8 mouse cellular contexts compared by ENCODE assay signal in genomic region chr4:136134418-136134977, GRCm38 (mm10). TPM values are rescaled to one million over a fixed set of nuclear protein-coding genes. Genes with fewer than 3 reads are reported as not detected.
DNase-seq lines count a peak whose midpoint lies in the region; ATAC-seq and TF ChIP-seq lines count a peak whose summit lies in the region.

No protein-coding gene starts in this region.

- H3K27me3 ChIP-seq in cerebellum, adult 2 months (ENCODE audit: control insufficient read depth, insufficient read depth, low read length), result peaks cover 2% of the 10 kb centered on the region; the same call in 1 of the 2 replicates
- H3K27me3 ChIP-seq in heart, embryonic 15.5 days, result no peaks in the 10 kb centered on the region
- H3K27me3 ChIP-seq in liver, embryonic 15.5 days, result peaks cover 88% of the 10 kb centered on the region
- no peaks in the 10 kb centered on the region for H3K27me3 ChIP-seq in stomach, postnatal 0 days (ENCODE audit: control insufficient read depth, insufficient read depth, low read length)

- ATAC-seq in heart, embryonic 15.5 days (replicated peaks; ENCODE audit: insufficient number of reproducible peaks, insufficient read depth, low FRiP score, low read depth), result no peak
- no peak for ATAC-seq in liver, embryonic 15.5 days (ENCODE audit: insufficient read depth)
- ATAC-seq in stomach, postnatal 0 days (ENCODE audit: low FRiP score, low TSS enrichment), result no peak; the same call in 1 of the 2 replicates

- no peak for TF ChIP-seq EP300 in stomach, postnatal 0 days (optimal IDR thresholded peaks at IDR 0.05)

- H3K9me3 ChIP-seq in heart, embryonic 15.5 days (replicated peaks), result no peaks in the 10 kb centered on the region
- H3K9me3 ChIP-seq in liver, embryonic 15.5 days (replicated peaks), result no peaks in the 10 kb centered on the region
- no peaks in the 10 kb centered on the region for H3K9me3 ChIP-seq in stomach, postnatal 0 days (ENCODE audit: control insufficient read depth, low read length)

- H3K27ac ChIP-seq in cerebellum, adult 2 months (ENCODE audit: insufficient read depth, low read length), result peak overlapping the region; percentile 33; the same call in 1 of the 2 replicates
- H3K27ac ChIP-seq in heart, embryonic 15.5 days, result peak overlapping the region; percentile 93
- H3K27ac ChIP-seq in liver, embryonic 15.5 days (replicated peaks), result peak overlapping the region; percentile 24
- H3K27ac ChIP-seq in stomach, postnatal 0 days (replicated peaks), result peak overlapping the region; percentile 93

- WGBS in cerebellum, adult 2 months, result 5% methylated on average over 15 of the region's 15 CpGs
- under 1% methylated on average over 15 of the region's 15 CpGs for WGBS in heart, embryonic 15.5 days
- under 1% methylated on average over 15 of the region's 15 CpGs for WGBS in liver, embryonic 15.5 days (ENCODE audit: insufficient replicate concordance)
- WGBS in stomach, postnatal 0 days, result 4% methylated on average over 15 of the region's 15 CpGs

- no peaks in the 10 kb centered on the region for H3K36me3 ChIP-seq in heart, embryonic 15.5 days
- H3K36me3 ChIP-seq in liver, embryonic 15.5 days (replicated peaks), result no peaks in the 10 kb centered on the region
- H3K36me3 ChIP-seq in stomach, postnatal 0 days (ENCODE audit: control insufficient read depth, insufficient read depth, low read length), result no peaks in the 10 kb centered on the region

- H3K4me3 ChIP-seq in cerebellum, adult 2 months (replicated peaks; ENCODE audit: insufficient read depth, low read depth, low read length), result peak overlapping the region; percentile 24
- H3K4me3 ChIP-seq in heart, embryonic 15.5 days, result peak overlapping the region; percentile 55
- H3K4me3 ChIP-seq in liver, embryonic 15.5 days (replicated peaks), result peak overlapping the region; percentile 38
- H3K4me3 ChIP-seq in stomach, postnatal 0 days (ENCODE audit: low read depth, low read length), result peak overlapping the region; percentile 47

- DNase-seq in cerebellum, adult 2 months, result no peak
- no peak for DNase-seq in cerebellum, adult 11 months
- DNase-seq in brain, embryonic 14.5 days (ENCODE audit: low read depth), result peak; percentile 72
- DNase-seq in stomach, postnatal 0 days (ENCODE audit: low spot score), result no peak
- DNase-seq in frontal cortex, adult 2 months (ENCODE audit: extremely low spot score in 1 of 2, low spot score in 1 of 2), result no peak
- DNase-seq in adrenal gland, postnatal 25 days, result no peak

- peak overlapping the region; percentile 89 for H3K4me2 ChIP-seq in heart, embryonic 15.5 days
- H3K4me2 ChIP-seq in liver, embryonic 15.5 days, result peak overlapping the region; percentile 65
- H3K4me2 ChIP-seq in stomach, postnatal 0 days (replicated peaks; ENCODE audit: low read depth), result peak overlapping the region; percentile 90

- H3K9ac ChIP-seq in heart, embryonic 15.5 days, result peak overlapping the region; percentile 65
- no peak overlapping the region for H3K9ac ChIP-seq in liver, embryonic 15.5 days
- H3K9ac ChIP-seq in stomach, postnatal 0 days (ENCODE audit: low read length), result peak overlapping the region; percentile 73

- no peak for TF ChIP-seq POLR2A in cerebellum, adult 2 months (IDR thresholded peaks at IDR 0.05; ENCODE audit: borderline replicate concordance, insufficient read depth, low read length)
- TF ChIP-seq POLR2A in brain, embryonic 14.5 days (IDR thresholded peaks at IDR 0.05; ENCODE audit: borderline replicate concordance, extremely low read depth, insufficient read depth, insufficient read length, poor library complexity, severe bottlenecking), result peak; percentile 9; the same call in 1 of the 2 replicates

- peaks cover 3% of the 10 kb centered on the region; the same call in 1 of the 2 replicates for H3K4me1 ChIP-seq in cerebellum, adult 2 months (ENCODE audit: control insufficient read depth, insufficient read depth, low read length)
- H3K4me1 ChIP-seq in heart, embryonic 15.5 days (replicated peaks), result peaks cover 45% of the 10 kb centered on the region
- H3K4me1 ChIP-seq in liver, embryonic 15.5 days (replicated peaks), result peaks cover 20% of the 10 kb centered on the region
- H3K4me1 ChIP-seq in stomach, postnatal 0 days (replicated peaks; ENCODE audit: control insufficient read depth, insufficient read depth), result peaks cover 3% of the 10 kb centered on the region; the same call in 1 of the 2 replicates

- TF ChIP-seq CTCF in cerebellum, adult 2 months (IDR thresholded peaks at IDR 0.05; ENCODE audit: borderline replicate concordance, insufficient read depth, low read depth, low read length), result no peak
- TF ChIP-seq CTCF in brain, embryonic 14.5 days (IDR thresholded peaks at IDR 0.05; ENCODE audit: borderline replicate concordance, extremely low read depth, insufficient read depth, insufficient read length), result no peak
- TF ChIP-seq CTCF in stomach, postnatal 0 days (IDR thresholded peaks at IDR 0.05; ENCODE audit: low read depth), result no peak

RNA-seq across cellular contexts. Expression of gene Id3, which starts 8.8 kb away (rescaled TPM):
- 53.6 and 55.1 TPM in 2 replicates for polyA plus RNA-seq in cerebellum, adult 2 months (2012; rRNA removed)
- polyA plus RNA-seq in brain, embryonic 14.5 days (2012; rRNA removed), result 105 and 107 TPM in 2 replicates
- polyA plus RNA-seq in heart, embryonic 15.5 days (2015; fragmentation: Nextera tagmentation; extraction: Ambion mirVana), result 261 and 294 TPM in 2 replicates
- polyA plus RNA-seq in liver, embryonic 15.5 days (2015; fragmentation: Nextera tagmentation; extraction: Ambion mirVana), result 41.3 and 42.6 TPM in 2 replicates
- 201 and 224 TPM in 2 replicates for polyA plus RNA-seq in stomach, postnatal 0 days (2015; fragmentation: Nextera tagmentation; extraction: Ambion mirVana)
- polyA plus RNA-seq in frontal cortex, adult 2 months (2012; rRNA removed), result 90.0 and 90.1 TPM in 2 replicates
- total RNA-seq in adrenal gland, postnatal 25 days (2021), result 59.6 and 78.0 TPM in 2 replicates

RNA-seq across cellular contexts. Expression of gene E2f2, which starts 37.7 kb away (rescaled TPM):
- 0.27 and 0.74 TPM in 2 replicates for polyA plus RNA-seq in cerebellum, adult 2 months (2012; rRNA removed)
- 3.5 and 5.1 TPM in 2 replicates for polyA plus RNA-seq in brain, embryonic 14.5 days (2012; rRNA removed)
- polyA plus RNA-seq in heart, embryonic 15.5 days (2015; fragmentation: Nextera tagmentation; extraction: Ambion mirVana), result 7.8 and 9.6 TPM in 2 replicates
- polyA plus RNA-seq in liver, embryonic 15.5 days (2015; fragmentation: Nextera tagmentation; extraction: Ambion mirVana), result 85.3 and 95.6 TPM in 2 replicates
- polyA plus RNA-seq in stomach, postnatal 0 days (2015; fragmentation: Nextera tagmentation; extraction: Ambion mirVana), result 0.91 and 1.5 TPM in 2 replicates
- 0.25 and 0.34 TPM in 2 replicates for polyA plus RNA-seq in frontal cortex, adult 2 months (2012; rRNA removed)
- 4.1 and 4.8 TPM in 2 replicates for total RNA-seq in adrenal gland, postnatal 25 days (2021)

Comparison
In these comparisons a context has a peak if more than half of its experiments do, and no peak if none do; other contexts are left out.
1. H3K27ac ChIP-seq: peak in every context shown above with its lines; median percentile 93 in heart, embryonic 15.5 days; 93 in stomach, postnatal 0 days; 33 in cerebellum, adult 2 months; 24 in liver, embryonic 15.5 days.